25 mouse cellular contexts compared by ENCODE assay signal in the genomic region with DNA sequence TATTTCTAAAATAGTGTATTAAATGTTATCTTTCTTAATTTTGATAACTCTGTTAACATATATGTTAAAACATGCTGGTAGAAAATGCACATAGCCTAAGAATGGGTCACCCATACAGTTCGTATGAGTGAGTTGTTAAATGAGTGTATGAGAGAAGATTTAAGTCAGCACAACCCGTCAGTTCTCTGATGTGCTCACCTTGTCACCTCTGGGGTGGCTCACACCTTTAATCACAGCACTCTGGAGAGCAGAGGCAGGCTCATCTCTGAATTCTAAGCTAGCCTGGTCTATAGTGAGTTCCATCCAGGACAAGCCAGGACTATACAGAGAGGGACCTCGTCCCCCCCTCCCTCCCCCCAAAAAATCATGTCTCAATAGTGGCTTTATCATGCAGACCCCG. TPM values are rescaled to one million over a fixed set of nuclear protein-coding genes. Genes with fewer than 3 reads are reported as not detected.
A peak's percentile ranks its signal among the peaks of the same experiment; 100 is the strongest.
DNase-seq lines count a peak whose midpoint lies in the region; ATAC-seq and TF ChIP-seq lines count a peak whose summit lies in the region.
"Had no signal": no experiment of that assay in that cellular context is flagged by ENCODE, and none has a peak within 500 bp of the region (broad histone marks: within the 10 kb centered on the region; RNA-seq: fewer than 3 reads in every experiment).

No protein-coding gene starts in this region.

- H3K27ac ChIP-seq in kidney, embryonic 16.5 days (ENCODE audit: low read length): no peak overlapping the region
- no peak overlapping the region for H3K27ac ChIP-seq in midbrain, postnatal 0 days (ENCODE audit: low read depth, low read length)
- H3K27ac ChIP-seq in midbrain, embryonic 16.5 days (ENCODE audit: low read length): no peak overlapping the region
- H3K27ac ChIP-seq: embryonic facial prominence, embryonic 10.5 days; embryonic facial prominence, embryonic 12.5 days; forebrain, embryonic 13.5 days had no signal

- peaks cover 12% of the 10 kb centered on the region for H3K36me3 ChIP-seq in kidney, embryonic 16.5 days (ENCODE audit: insufficient read depth, low read length)
- no peaks in the 10 kb centered on the region; the same call in 1 of the 2 replicates for H3K36me3 ChIP-seq in midbrain, postnatal 0 days (ENCODE audit: insufficient read depth, low read length)
- H3K36me3 ChIP-seq in midbrain, embryonic 16.5 days (ENCODE audit: control insufficient read depth, insufficient read depth, low read length): 0 out of 2 replicates have a peak, but pooled peaks cover 2% of the 10 kb centered on the region

- intact Hi-C loops in heart, postnatal 36 days (cut with DNase I): no loop called here

- H3K4me2 ChIP-seq in kidney, embryonic 16.5 days (replicated peaks; ENCODE audit: low read depth, low read length): no peak overlapping the region
- H3K4me2 ChIP-seq in midbrain, postnatal 0 days (ENCODE audit: low read depth, low read length, poor library complexity, severe bottlenecking): no peak overlapping the region
- no peak overlapping the region for H3K4me2 ChIP-seq in midbrain, embryonic 16.5 days (ENCODE audit: low read length)
- H3K4me2 ChIP-seq: embryonic facial prominence, embryonic 12.5 days; forebrain, embryonic 13.5 days had no signal

- ATAC-seq in kidney, embryonic 16.5 days (ENCODE audit: low FRiP score, low TSS enrichment): 0 out of 2 replicates have a peak, but pooled peaks have one; percentile 35
- peak; percentile 17; the same call in 1 of the 2 replicates for ATAC-seq in midbrain, postnatal 0 days (ENCODE audit: low FRiP score)
- ATAC-seq in midbrain, embryonic 16.5 days: no peak
- ATAC-seq: forebrain, embryonic 13.5 days; Patski had no signal

- TF ChIP-seq CTCF in midbrain, postnatal 0 days (IDR thresholded peaks at IDR 0.05): no peak

- H3K4me1 ChIP-seq in kidney, embryonic 16.5 days (ENCODE audit: insufficient read depth, low read length): no peaks in the 10 kb centered on the region
- no peaks in the 10 kb centered on the region for H3K4me1 ChIP-seq in midbrain, postnatal 0 days (ENCODE audit: insufficient read depth, low read length)
- H3K4me1 ChIP-seq in midbrain, embryonic 16.5 days (ENCODE audit: control insufficient read depth, insufficient read depth, low read length): no peaks in the 10 kb centered on the region
- H3K4me1 ChIP-seq: embryonic facial prominence, embryonic 10.5 days; embryonic facial prominence, embryonic 12.5 days; forebrain, embryonic 13.5 days had no signal

- peak; percentile 58 for DNase-seq in heart, adult 11 months
- DNase-seq in heart, postnatal 36 days: no peak
- no peak for DNase-seq in kidney, postnatal 14 days
- DNase-seq in midbrain, postnatal 0 days (ENCODE audit: low spot score): no peak
- DNase-seq in induced T-regulatory cell, adult 2 months (ENCODE audit: low read depth): peak; percentile 59
- DNase-seq: adrenal gland, adult 8-10 months; adrenal gland, postnatal 14 days; adrenal gland, postnatal 36 days; B cell, adult 2 months; cerebellum, adult 11-12 months; cerebellum, adult 2 months; cerebellum, adult 9-10 months; cerebellum, postnatal 10 days; cerebellum, postnatal 25 days had no signal

- no peak overlapping the region for H3K9ac ChIP-seq in kidney, embryonic 16.5 days (replicated peaks; ENCODE audit: low read length)
- H3K9ac ChIP-seq in midbrain, postnatal 0 days (replicated peaks; ENCODE audit: low read length, poor library complexity, severe bottlenecking): no peak overlapping the region
- no peak overlapping the region for H3K9ac ChIP-seq in midbrain, embryonic 16.5 days (ENCODE audit: low read depth, low read length)
- H3K9ac ChIP-seq: embryonic facial prominence, embryonic 12.5 days; forebrain, embryonic 13.5 days had no signal

- H3K27me3 ChIP-seq in kidney, embryonic 16.5 days (ENCODE audit: insufficient read depth, low read length): no peaks in the 10 kb centered on the region
- H3K27me3 ChIP-seq in midbrain, postnatal 0 days (ENCODE audit: insufficient read depth, low read length): no peaks in the 10 kb centered on the region
- H3K27me3 ChIP-seq in midbrain, embryonic 16.5 days (ENCODE audit: control insufficient read depth, insufficient read depth, low read depth, low read length): no peaks in the 10 kb centered on the region
- H3K27me3 ChIP-seq: CH12.LX; embryonic facial prominence, embryonic 12.5 days; forebrain, embryonic 13.5 days; Patski had no signal

- H3K4me3 ChIP-seq in kidney, embryonic 16.5 days (ENCODE audit: low read length): no peak overlapping the region
- H3K4me3 ChIP-seq in midbrain, postnatal 0 days (ENCODE audit: low read depth, low read length): no peak overlapping the region
- no peak overlapping the region for H3K4me3 ChIP-seq in midbrain, embryonic 16.5 days (ENCODE audit: low read depth, low read length)
- H3K4me3 ChIP-seq: embryonic facial prominence, embryonic 10.5 days; embryonic facial prominence, embryonic 12.5 days; forebrain, embryonic 13.5 days had no signal

- 84% methylated on average over 4 of the region's 4 CpGs for WGBS in kidney, embryonic 16.5 days
- 96% methylated on average over 4 of the region's 4 CpGs for WGBS in midbrain, postnatal 0 days
- 97% methylated on average over 4 of the region's 4 CpGs for WGBS in midbrain, embryonic 16.5 days

- H3K9me3 ChIP-seq in kidney, embryonic 16.5 days (ENCODE audit: low read length): no peaks in the 10 kb centered on the region
- no peaks in the 10 kb centered on the region for H3K9me3 ChIP-seq in midbrain, postnatal 0 days (ENCODE audit: low read length)
- no peaks in the 10 kb centered on the region for H3K9me3 ChIP-seq in midbrain, embryonic 16.5 days (replicated peaks; ENCODE audit: control insufficient read depth, low read length, poor library complexity, severe bottlenecking)
- H3K9me3 ChIP-seq: embryonic facial prominence, embryonic 10.5 days; embryonic facial prominence, embryonic 12.5 days; forebrain, embryonic 13.5 days; G1E had no signal

RNA-seq across cellular contexts. Expression of a gene that starts 22.5 kb away (rescaled TPM):
- total RNA-seq in heart, postnatal 36 days (2021): 10 to 100 TPM; 77.8 to 79.0 TPM
- polyA plus RNA-seq in kidney, embryonic 16.5 days (2015; fragmentation: Nextera tagmentation; extraction: Ambion mirVana): 99.8 and 99.9 TPM in 2 replicates
- 59.1 and 93.8 TPM in 2 replicates for total RNA-seq in midbrain, postnatal 0 days (2014; rRNA removed)
- polyA plus RNA-seq in midbrain, postnatal 0 days (2015; fragmentation: Nextera tagmentation; extraction: Ambion mirVana): 69.3 and 72.2 TPM in 2 replicates
- 89.3 and 95.1 TPM in 2 replicates for polyA plus RNA-seq in midbrain, embryonic 16.5 days (2015; fragmentation: Nextera tagmentation; extraction: Ambion mirVana)

RNA-seq across cellular contexts. Expression of a gene that starts 58.8 kb away (rescaled TPM):
- total RNA-seq in heart, postnatal 36 days (2021): not detected
- 4.5 and 5.1 TPM in 2 replicates for polyA plus RNA-seq in kidney, embryonic 16.5 days (2015; fragmentation: Nextera tagmentation; extraction: Ambion mirVana)
- total RNA-seq in midbrain, postnatal 0 days (2014; rRNA removed): 0.11 TPM in 1 of 2 replicates, not detected in the other
- polyA plus RNA-seq in midbrain, postnatal 0 days (2015; fragmentation: Nextera tagmentation; extraction: Ambion mirVana): not detected in 2 replicates
- polyA plus RNA-seq in midbrain, embryonic 16.5 days (2015; fragmentation: Nextera tagmentation; extraction: Ambion mirVana): not detected in 2 replicates
- total RNA-seq: adrenal gland, postnatal 36 days had no signal
- polyA plus RNA-seq: CD4-positive, CD25-positive, alpha-beta regulatory T cell, adult 4 months; embryonic facial prominence, embryonic 14.5 days; forebrain, embryonic 11.5 days; G1E had no signal

Comparison
In these comparisons a context has a peak if more than half of its experiments do, and no peak if none do; other contexts are left out.
1. DNase-seq: peak in heart, adult 11 months (single experiment) and induced T-regulatory cell, adult 2 months (single experiment); none in heart, postnatal 36 days (0 of 2), kidney, postnatal 14 days (single experiment) and midbrain, postnatal 0 days (single experiment).